Mouse (Mus musculus) 3134 (cell line): Measurements from ENCODE around the gene Tomm22.
A peak's percentile ranks its signal among the peaks of the same experiment; 100 is the strongest.
"Not testable (repeated sequence)": the region's sequence is repeated elsewhere in the genome, so short reads cannot be mapped to it uniquely, and the experiment has no call there.

ENCODE experiments used
- DNase-seq: peaks from one replicate; pipeline ENCODE4 v3.0.0-alpha.2; 2011; ENCODE audit warnings: low spot score; ENCODE audit not compliant: insufficient read length; ENCODE audit errors: extremely low read depth

Tomm22 gene

GRCm38 (mm10) chr15:79670249-79670971, at the start of gene Tomm22:
Gene Tomm22 (plus strand): TSS chr15:79670861.
- peak; percentile 80 for DNase-seq

GRCm38 (mm10) chr15:79630471-79630870, 40.2 kb upstream of the Tomm22 start:
- DNase-seq, result no peak

GRCm38 (mm10) chr15:79641135-79641817, 29.4 kb upstream of the Tomm22 start:
- no peak for DNase-seq

- DNase-seq, result no peak
These were observed 25.2 kb upstream of the Tomm22 start for GRCm38 (mm10) chr15:79645483-79645882.

- DNase-seq, result no peak
These were observed 22.5 kb upstream of the Tomm22 start for GRCm38 (mm10) chr15:79648130-79648529.

DNA sequence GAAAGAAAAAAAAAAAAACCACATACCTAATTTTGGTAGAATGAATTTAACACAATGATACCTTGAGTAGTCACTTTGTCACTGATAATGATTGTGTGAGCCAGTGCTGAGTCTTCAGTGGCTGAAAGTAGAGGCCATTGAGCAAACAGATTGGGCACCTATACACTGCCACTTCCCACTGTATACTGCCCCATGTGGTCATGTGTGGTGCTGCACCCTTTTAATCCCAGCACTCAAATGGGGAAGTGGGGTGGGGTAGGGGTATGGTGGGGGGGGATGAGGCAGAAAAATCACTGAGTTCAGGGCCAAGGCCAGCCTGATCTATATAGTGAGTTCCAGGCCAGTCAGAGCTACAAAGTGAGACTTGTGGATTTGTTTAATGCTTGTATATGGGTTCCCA, 20.1 kb upstream of the Tomm22 start:
- no peak for DNase-seq

DNA sequence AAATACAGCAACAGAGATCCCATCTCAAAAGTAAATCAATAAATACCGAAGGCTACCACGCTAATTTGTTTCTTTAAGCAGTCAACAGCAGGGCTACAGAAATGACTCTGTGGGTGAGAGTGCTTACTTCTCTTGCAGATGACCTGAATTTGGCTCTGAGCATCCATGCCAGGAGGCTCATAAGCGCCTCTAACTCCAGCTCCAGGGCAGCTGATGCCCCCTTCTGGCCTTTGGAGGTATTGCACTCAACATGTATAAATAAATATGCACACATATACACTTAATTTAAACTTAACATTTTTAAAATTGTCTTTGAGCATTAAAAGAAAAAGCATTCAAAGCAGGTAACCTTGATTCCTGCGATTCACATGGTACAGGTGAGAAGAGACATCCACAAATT, 19.2 kb upstream of the Tomm22 start:
- no peak for DNase-seq

- DNase-seq, result no peak
These were observed 14.2 kb upstream of the Tomm22 start for GRCm38 (mm10) chr15:79656451-79656850.

- peak; percentile 41 for DNase-seq
These were observed 12.7 kb upstream of the Tomm22 start for GRCm38 (mm10) chr15:79657837-79658530.

GRCm38 (mm10) chr15:79658531-79659375, 11.9 kb upstream of the Tomm22 start, which contains the start of the genes Fam227a and Cby1:
Gene Fam227a (minus strand): TSS chr15:79658956.
Gene Cby1 (plus strand): TSS chr15:79659199.
- DNase-seq, result peak; percentile 92

DNA sequence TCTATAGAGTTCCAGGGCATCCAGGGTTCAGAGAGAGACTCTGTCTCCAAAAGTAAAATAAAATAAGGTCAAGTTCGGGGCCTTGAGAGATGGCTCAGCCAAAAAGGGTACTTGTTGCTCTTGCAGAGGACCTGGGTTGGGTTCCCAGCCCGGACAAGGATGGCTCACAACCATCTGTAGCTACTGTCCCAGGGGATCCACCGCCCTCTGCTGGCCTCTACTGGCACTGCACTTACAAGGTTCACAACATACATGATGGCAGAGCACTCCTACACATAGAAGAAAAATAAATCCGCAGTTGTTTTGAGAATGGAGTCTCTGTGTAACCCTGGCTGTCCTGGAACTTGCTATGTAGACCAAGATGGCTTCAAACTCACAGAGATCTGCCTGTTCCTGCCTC, 8.8 kb upstream of the Tomm22 start:
- peak; percentile 46 for DNase-seq

GRCm38 (mm10) chr15:79664666-79665065, 6.0 kb upstream of the Tomm22 start:
- DNase-seq, result no peak

GRCm38 (mm10) chr15:79669195-79669594, 1.5 kb upstream of the Tomm22 start:
- no peak for DNase-seq

DNA sequence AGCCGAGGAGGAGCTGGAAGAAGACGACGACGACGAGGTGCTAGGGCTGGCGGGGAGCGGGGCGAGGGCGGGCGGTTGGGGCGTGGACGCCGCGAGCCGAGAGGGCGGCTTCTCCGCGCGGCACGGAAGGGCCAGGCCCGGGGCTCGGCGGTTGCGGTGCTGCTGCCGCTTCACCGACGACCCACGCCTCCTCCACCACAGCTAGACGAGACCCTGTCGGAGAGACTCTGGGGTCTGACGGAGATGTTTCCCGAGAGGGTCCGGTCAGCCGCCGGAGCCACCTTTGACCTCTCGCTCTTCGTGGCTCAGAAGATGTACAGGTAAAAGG, 275 bp downstream of the Tomm22 start:
- DNase-seq, result no peak

DNA sequence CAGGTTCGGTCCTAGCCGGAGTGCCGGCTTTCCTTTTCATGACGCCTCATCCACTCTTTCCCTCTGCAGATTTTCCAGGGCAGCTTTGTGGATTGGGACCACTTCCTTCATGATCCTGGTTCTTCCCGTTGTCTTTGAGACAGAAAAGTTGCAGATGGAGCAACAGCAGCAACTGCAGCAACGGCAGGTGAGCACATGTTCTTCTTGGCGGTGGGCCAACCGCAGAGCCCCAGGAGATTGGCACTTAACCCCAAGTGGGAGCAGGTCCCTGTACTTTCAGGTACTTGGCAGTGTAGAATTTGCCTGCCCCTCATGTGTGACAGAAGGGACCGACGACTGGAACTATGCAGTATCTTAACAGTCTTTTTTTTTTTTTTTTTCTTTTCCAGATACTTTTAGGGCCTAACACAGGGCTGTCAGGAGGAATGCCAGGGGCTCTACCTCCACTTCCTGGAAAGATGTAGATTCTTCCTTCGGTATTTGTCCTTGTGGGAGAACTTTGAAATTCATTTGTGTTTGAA, 1.2 kb downstream of the Tomm22 start:
- not testable (repeated sequence) for DNase-seq

DNA sequence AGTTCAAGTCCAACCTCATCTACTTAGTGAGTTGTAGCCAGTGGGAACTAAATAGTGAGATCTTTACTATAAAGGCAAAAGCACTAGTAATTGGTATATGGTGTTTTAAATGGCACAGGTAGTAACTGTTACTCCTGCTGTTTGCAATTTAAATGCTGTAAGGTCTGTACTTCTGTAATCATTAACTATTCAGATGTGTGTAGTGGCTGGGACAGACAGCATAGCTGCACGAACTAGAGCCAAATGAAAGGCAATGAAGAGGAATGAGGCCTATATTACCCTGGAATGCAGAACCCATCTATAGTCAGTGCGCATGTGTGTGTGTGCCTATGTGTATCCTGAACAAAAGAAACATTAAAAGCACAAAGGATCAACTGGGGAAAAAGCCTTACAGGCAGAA, 7.3 kb downstream of the Tomm22 start:
- DNase-seq, result no peak

DNA sequence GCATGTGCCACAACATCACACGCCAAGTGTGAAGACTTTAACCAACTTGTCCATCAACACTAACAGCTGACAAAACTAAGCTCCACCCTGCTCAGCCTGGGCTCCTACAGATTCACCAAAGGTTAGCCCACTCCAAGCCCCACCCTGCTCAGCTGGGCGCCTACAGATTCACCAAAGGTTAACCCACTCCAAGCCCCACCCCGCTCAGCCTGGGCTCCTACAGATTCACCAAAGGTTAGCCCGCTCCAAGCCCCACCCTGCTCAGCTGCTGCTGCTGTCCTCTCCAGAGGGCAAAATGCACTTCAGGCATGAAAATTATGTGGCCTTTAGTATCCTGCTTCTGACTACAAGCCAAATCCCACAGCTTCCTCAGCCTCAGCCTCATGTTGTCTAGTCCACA, 11.3 kb downstream of the Tomm22 start:
- no peak for DNase-seq

GRCm38 (mm10) chr15:79683146-79683545, 12.5 kb downstream of the Tomm22 start:
- no peak for DNase-seq

DNA sequence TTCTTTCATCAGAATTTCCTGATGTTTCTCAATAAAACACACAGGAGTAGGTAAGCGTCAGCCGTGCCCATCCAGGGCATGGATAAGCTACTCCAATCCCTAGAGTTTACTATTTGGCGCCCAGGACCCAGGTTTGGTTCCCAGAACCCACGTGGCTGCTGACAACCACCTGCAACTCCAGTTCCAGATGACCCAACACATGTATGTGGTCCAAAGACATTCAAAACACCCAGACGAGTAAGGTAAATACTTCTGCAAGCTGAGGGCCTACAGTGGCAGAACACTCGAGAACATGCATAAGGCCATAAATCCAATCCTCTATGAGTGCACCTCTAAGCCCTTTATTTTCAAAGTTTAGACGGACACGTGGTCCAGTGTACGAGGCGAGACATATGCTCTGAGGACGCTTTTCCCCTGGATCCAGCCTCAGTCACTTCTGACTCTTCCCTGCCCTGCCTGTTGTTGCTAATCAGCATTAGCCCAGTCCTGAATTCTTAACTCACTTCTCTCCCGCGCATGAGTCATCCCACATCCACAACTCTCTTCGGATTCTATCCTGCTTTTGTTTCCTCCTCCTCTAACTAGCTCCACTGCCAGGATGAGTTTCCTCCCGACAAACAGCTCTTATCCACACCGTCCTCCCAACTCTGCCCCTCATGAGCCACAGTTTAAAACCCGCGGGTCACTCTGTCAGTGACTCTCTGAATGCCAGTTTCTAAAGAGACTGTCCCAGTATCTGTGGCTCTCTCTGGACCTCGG, 13.2 kb downstream of the Tomm22 start:
- peak; percentile 48 for DNase-seq

DNA sequence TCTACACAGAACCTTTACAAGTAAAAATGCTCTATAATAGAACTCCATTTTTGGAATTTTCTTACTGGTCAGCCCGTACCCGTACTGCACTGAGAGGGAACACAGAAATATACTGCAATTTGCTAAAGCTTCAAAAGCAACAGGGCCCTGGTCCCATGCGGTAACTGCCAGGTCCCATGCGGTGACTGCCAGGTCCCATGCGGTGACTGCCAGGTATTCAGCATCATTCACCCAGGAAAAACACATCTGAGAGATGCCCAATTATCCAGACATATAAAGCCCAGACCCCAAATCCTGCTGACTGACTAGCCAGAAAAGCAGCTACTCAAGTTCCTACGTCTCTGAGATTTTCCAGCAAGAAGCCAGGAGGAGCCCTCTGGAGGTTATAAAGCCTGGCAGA, 14.0 kb downstream of the Tomm22 start:
- no peak for DNase-seq
